Mouse (Mus musculus) ZHBTc4 (cell line): ENCODE measurements around the gene Iba57.

Experiments
- DNase-seq: peaks from one replicate; pipeline ENCODE4 v3.0.0-alpha.2; 2011; ENCODE audit warnings: low read depth, low spot score

Gene Iba57

GRCm38 (mm10) chr11:59174189-59174838 lies 10.8 kb upstream of the Iba57 start:
- DNase-seq, result no peak

- no peak for DNase-seq
These were observed 7.0 kb upstream of the Iba57 start for GRCm38 (mm10) chr11:59170549-59170948.

DNA sequence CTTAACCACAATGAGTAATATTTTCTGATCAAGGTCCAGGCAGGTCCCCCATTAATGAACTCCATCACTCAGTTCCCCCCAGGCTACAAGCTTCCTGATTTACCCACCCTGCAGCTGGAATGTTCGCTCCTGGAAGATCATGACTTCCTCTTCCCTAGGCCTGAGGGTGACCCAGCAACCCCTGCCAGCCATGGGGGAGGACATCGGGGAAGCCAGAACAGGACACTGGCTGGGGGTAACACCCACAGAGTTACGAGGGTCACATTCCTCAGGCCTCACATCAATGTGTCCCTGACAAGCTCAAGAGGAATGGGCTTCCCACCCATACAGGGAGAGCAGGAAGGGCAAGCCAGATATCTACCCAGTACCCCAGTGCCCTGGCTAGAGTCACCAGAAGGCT lies 6.3 kb upstream of the Iba57 start:
- no peak for DNase-seq

GRCm38 (mm10) chr11:59165616-59166241 lies 2.2 kb upstream of the Iba57 start:
- DNase-seq, result no peak

GRCm38 (mm10) chr11:59164384-59164783 lies 845 bp upstream of the Iba57 start:
- DNase-seq, result no peak

DNA sequence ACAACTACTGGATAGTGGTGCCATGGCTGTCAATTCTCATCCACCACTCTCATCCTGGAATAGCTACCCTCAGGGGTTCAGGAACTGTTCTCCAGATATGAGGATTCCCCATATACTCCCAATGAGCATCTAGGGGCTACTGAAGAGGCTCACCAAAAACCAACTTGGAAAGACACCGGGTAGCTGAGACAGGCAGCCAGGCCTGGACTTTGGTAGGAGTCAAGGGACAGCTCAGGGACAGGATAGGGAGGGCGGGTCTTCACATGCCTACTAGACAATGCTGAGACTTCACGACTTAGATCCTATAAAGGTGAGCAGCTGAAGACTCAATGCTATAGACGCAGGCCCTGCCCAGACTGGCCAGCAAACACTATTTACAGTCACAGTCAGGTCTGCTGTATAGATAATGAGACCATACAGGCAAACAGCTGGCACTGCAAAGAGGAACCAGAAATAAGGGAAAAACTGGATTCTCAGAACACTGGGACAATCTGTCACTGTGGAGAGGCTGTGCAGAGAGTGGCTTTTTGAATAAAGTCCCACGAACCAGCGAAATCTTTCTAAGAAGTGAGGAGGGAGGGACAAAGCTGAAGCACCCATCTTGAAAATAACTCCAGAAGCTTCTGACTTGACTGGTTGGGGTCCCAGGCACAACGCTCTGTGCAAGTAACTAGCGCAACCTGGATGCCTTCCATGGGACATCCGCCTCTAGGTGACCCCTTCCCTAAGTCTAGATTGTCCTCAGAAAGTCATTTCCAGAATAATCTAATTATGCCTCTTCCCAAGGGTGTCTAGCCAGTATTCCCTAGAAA lies 890 bp downstream of the Iba57 start:
- DNase-seq, result no peak

DNA sequence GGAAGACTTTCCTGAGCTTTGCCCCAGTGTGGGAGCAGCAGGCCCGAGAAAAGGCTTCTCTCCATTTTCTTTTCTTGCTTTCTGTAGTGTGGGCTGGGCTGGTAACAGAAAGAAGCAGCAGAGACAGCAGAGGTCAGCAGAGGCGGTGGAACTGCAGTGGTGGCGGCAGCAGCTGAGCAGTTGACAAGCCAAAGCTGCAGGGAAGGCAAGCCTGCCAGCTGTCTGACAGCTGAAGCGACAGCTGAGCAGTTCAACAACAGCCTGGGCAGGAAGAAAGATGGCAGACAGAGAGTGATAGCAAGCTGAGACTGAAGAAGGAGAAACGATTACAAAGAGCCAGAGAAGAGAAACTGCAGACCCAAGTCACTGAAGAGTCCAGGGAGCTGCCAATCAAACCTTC lies 2.1 kb downstream of the Iba57 start:
- no peak for DNase-seq

GRCm38 (mm10) chr11:59159558-59159957 lies 4.0 kb downstream of the Iba57 start:
- no peak for DNase-seq

GRCm38 (mm10) chr11:59159099-59159498 lies 4.4 kb downstream of the Iba57 start:
- DNase-seq, result no peak

DNA sequence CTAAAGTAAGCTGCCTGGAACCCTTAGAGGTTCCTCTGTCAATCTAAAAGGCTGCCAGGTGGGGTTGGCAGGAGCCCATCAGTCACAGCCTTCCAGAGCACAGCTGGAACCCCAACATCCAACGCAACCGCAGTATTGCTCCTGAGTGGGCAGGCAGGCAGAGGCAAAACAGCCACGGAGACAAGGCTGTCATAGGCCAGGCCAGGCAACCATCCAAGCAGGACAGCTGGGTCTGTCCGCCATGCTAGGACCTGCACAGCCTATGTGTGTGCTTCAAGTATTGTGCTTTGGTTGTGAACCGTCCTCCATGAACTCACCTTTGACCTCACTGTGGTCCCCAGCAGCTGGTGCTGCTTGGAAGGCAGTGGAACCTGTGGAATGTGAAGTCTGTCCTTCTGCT lies 7.6 kb downstream of the Iba57 start:
- DNase-seq, result no peak

DNA sequence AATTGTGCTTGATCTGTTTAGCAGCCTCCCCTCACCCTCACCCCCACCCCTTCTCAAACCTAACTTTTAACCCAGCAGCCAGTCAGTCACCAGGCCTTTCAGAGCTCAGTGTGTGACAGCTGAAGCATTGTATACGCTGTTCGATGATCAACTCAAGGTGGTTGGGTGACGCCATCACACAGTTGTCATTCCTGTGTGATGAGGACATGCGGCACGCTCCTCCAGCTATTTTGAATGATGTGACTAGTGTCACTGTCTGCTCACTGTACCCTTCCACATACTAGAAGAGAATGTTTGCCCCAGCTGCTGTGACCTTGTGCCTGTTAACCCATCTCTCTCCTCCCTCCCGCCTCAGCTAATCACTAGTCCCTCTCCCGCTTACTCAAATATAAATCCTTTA lies 9.3 kb downstream of the Iba57 start:
- no peak for DNase-seq

DNA sequence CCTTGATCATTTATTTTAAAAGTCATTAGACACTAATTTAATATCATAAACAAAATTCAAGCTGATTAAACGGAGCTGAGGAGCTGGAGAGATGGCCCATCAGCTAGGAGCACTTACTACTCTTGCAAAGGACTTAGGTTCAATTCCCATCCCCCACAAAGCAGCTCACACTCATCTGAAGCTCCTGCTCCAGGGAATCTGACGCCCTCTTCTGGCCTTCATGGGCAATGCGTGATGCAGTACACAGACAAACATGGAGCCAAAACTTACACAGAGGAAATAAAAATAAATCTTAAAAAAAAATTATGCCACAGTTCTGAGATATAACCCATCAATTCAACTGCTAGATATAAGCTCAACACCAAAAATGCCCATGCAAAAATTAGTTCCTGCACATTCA lies 11.8 kb downstream of the Iba57 start:
- DNase-seq, result peak; percentile 67

GRCm38 (mm10) chr11:59149302-59149701 lies 14.2 kb downstream of the Iba57 start:
- DNase-seq, result no peak

DNA sequence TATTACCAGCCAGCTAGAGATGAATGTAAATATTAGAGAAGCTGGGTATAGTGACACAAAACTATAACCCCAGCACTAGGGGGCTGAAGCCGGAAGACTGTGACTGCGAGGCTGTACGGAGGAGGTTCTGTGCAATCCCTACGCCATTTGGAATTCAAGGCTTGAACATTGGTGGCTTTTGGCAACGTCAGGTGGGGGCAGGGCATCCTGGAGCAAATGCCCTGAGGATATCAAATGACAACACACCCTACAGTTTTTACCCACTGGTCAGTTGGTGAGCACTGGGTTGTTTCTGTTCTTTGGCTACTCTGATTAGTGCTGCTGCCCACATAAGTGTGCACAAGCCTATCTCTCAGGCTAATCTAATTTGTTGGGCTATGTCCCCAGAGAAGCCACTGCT lies 20.6 kb downstream of the Iba57 start:
- no peak for DNase-seq

DNA sequence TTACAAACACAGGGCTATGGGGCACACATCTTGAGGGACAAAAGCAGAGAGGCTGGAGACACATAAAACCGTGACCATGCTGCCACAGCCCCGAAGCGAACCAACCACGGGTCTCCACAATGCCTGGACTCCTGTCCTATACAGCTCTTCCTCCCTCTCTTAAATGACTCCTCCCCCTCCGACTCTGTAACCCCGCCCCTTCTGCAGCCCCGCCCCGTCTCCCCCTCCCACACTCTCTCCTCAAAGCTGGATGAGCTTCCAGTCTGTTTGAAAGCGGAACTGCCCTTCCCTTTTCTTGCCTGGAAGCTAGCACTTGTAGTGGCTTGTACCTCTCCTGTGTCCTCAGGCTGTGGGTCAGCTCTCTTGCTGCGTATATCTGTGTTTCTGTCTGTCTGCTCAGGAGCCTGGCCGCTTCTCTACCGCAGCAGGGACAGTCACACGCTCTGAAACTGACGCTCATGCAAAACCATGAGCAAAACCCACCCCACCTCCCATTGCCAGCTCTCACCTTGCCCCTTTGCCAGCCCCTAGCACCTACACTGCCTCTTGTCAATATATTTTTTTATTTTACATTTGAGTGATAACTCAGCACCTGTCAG lies 21.7 kb downstream of the Iba57 start:
- peak; percentile 80 for DNase-seq

DNA sequence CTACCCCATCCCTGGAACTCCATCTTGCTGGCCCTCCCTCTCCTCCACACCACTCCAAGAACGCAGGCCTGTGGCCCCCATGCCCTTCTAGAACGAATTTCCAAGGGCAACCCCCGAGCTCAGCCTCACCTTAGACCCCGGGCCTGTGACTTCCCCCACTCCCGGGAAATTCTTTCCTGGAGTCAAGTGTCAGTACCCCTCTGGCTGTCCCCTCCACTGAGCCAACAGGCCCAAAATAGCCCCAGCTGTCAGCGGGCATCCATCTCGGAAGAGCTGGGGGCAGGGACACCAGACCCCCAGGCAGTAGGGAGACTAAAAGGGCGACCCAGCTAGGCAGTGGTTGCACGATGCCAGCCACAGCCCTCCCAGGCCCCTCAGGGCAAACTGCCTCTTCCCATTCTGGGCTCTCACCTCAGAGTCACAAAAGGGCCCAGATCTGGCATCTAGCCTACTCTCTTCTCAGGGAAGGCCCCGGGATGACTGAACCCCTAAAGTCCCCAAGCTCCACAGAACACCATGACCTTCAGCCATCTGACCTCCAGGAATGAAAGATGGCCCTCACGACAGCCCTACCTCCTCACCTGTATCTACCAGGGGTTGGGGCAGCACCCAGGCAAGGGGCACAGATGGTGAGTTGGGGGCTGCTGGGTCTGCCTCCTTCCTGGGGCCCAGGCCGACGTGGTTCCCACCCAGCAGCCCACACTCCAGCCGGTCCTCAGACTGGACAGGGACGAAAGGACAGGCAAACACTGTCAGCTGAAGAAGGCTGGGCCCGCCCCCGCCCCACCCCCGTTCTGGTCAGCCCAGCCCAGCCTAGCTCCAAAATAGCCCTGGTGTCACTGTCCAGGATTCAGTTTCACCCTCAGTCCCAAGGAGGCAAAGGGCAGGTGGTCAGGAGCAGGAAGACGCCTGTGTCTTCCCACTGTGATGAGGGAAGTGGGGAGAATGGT lies 24.7 kb downstream of the Iba57 start:
- no peak for DNase-seq

DNA sequence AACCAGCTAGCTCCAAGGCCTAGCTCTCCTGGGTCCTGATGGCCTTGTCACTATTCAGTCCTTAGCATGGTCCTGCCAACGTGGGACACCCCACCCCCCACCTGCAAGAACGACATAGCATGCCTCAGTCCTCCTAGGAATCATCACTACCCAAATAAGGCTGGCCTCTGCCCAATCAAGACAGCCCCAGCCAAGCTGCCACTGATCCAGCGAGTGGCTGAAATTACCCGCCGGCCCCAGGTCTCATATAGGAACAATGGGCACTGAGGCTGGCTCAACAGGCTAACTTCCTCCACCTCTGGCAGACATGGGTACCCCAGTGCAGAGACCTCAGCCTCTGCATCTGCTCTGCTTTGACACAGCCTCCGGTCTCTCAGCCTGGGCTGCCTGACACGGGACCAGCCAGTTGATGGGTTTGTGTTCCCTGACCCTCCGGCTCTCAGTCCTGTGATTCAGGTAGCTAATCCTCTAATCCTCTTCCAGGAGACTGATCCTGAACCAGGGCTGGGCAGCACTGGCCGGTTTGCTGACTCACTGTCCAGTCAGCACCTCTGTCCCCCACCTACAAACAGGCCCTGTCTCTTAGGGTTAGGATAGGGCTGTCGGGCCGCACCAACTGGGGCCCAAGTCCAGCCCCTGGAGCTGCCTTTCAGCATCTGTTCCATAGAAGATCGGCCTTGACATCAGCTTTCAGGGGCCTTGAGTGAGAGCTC lies 26.4 kb downstream of the Iba57 start:
- no peak for DNase-seq

DNA sequence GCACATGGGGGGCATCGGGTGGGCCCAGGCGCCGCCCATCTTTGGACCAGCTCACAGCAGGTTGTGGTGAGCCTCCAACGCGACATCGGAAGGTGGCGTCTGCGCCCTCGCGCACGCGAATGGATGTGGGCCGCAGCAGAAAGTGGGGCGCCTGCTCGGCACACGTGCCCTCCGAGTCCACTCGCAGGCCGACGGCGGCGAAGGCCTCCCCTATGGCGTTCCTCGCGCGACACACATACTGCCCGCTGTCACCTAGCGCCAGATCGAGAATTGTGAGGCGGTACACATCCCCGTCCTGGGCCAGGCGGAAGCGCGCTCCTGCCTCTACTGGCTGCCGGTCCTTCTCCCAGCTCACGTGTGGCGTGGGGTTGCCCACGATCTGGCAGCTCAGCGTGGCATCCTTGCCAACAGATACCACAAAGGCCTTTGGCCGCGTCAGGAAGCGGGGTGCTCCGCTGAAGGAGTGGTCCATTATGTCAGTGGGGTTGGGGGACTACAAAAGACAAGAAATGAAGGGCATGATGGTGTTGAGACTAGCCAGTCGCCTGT lies 27.6 kb downstream of the Iba57 start, which contains the start of gene Obscn:
Gene Obscn (minus strand): TSS at position 499 of the 549 bp plus-strand sequence.
- DNase-seq, result peak; percentile 46

- peak; percentile 44 for DNase-seq
These were observed 28.3 kb downstream of the Iba57 start for GRCm38 (mm10) chr11:59135051-59135820.
